Mouse (Mus musculus) lung, embryonic 14.5 days (tissue): ENCODE measurements at regions not wholly inside any gene's neighbourhood (a gene's known extent, or its start where the extent isn't known, plus 50 kb on each side); places are given as distances from the start of the nearest gene placed in this dataset.

Experiments used
- ATAC-seq: fragments of 200-750 bp; cut with Nextera tagmentation; 2 replicates; pipeline ENCODE4 v1.8.0; 2017; ENCODE audit warnings: mild to moderate bottlenecking, moderate TSS enrichment, moderate library complexity; ENCODE audit not compliant: insufficient read depth
- DNase-seq: peaks from one replicate; pipeline ENCODE4 v3.0.0-alpha.2; 2015
- H3K27ac ChIP-seq: fragments of 300-500 bp; sonication (generic); 2 replicates; pipeline ENCODE4 v1.5.1; 2014; ENCODE audit warnings: low read depth, mild to moderate bottlenecking, moderate library complexity
- H3K27me3 ChIP-seq: fragments of 300-500 bp; sonication (generic); 2 replicates; pipeline ENCODE4 v1.6.1; 2014; ENCODE audit warnings: low read length, control low read depth; ENCODE audit not compliant: insufficient read depth
- H3K36me3 ChIP-seq: fragments of 300-500 bp; sonication (generic); 2 replicates; pipeline ENCODE4 v1.6.1; 2014; ENCODE audit warnings: control low read depth; ENCODE audit not compliant: insufficient read depth
- H3K4me1 ChIP-seq: fragments of 300-500 bp; sonication (generic); 2 replicates; pipeline ENCODE4 v1.6.1; 2014; ENCODE audit warnings: antibody characterized with exemption, control low read depth; ENCODE audit not compliant: insufficient read depth
- H3K4me2 ChIP-seq: fragments of 300-500 bp; sonication (generic); 2 replicates; pipeline ENCODE4 v1.6.1; 2014; ENCODE audit warnings: mild to moderate bottlenecking
- H3K4me3 ChIP-seq: fragments of 300-500 bp; sonication (generic); 2 replicates; pipeline ENCODE4 v1.5.1; 2014; ENCODE audit warnings: low read depth, low read length
- H3K9ac ChIP-seq: fragments of 300-500 bp; sonication (generic); 2 replicates; pipeline ENCODE4 v1.6.1; 2014
- H3K9me3 ChIP-seq: fragments of 300-500 bp; sonication (generic); 2 replicates; pipeline ENCODE4 v1.6.1; 2016; ENCODE audit warnings: low read depth, low read length, control low read depth
- CTCF ChIP-seq: IDR thresholded peaks from 2 replicates; pipeline ENCODE4 v1.5.1; 2016; ENCODE audit warnings: antibody characterized with exemption, low read depth
- WGBS: fragments of 180-500 bp; shearing (Covaris S2); extraction: QIAGEN DNeasy Blood & Tissue Kit; methylation state at CpG from one replicate; pipeline ENCODE4 v1.1.7; 2014; 5-methylcytosine and 5-hydroxymethylcytosine counted together

- TF ChIP-seq CTCF: no peak
- Histone ChIP-seq H3K4me3 (no peak overlapping the region), H3K27me3 (no peaks in the 10 kb centered on the region), H3K36me3 (no peaks in the 10 kb centered on the region), H3K9me3 (no peaks in the 10 kb centered on the region), H3K4me1 (no peaks in the 10 kb centered on the region), H3K4me2 (no peak overlapping the region), H3K27ac (no peak overlapping the region), H3K9ac (no peak overlapping the region)
- no peak for DNase-seq
- no peak for ATAC-seq
- WGBS: 56% methylated on average over 10 of the region's 10 CpGs
Measured at GRCm38 (mm10) chr8:30946154-30947065, 2482.1 kb upstream of the 5930422O12Rik start.

- Histone ChIP-seq H3K9ac (no peak overlapping the region), H3K27ac (no peak overlapping the region), H3K4me2 (no peak overlapping the region), H3K9me3 (no peaks in the 10 kb centered on the region), H3K4me1 (no peaks in the 10 kb centered on the region), H3K27me3 (no peaks in the 10 kb centered on the region), H3K4me3 (no peak overlapping the region), H3K36me3 (no peaks in the 10 kb centered on the region)
- no peak for TF ChIP-seq CTCF
- ATAC-seq (no peak), DNase-seq (no peak)
Measured at GRCm38 (mm10) chr8:30952818-30953217, 2475.7 kb upstream of the 5930422O12Rik start.

DNA sequence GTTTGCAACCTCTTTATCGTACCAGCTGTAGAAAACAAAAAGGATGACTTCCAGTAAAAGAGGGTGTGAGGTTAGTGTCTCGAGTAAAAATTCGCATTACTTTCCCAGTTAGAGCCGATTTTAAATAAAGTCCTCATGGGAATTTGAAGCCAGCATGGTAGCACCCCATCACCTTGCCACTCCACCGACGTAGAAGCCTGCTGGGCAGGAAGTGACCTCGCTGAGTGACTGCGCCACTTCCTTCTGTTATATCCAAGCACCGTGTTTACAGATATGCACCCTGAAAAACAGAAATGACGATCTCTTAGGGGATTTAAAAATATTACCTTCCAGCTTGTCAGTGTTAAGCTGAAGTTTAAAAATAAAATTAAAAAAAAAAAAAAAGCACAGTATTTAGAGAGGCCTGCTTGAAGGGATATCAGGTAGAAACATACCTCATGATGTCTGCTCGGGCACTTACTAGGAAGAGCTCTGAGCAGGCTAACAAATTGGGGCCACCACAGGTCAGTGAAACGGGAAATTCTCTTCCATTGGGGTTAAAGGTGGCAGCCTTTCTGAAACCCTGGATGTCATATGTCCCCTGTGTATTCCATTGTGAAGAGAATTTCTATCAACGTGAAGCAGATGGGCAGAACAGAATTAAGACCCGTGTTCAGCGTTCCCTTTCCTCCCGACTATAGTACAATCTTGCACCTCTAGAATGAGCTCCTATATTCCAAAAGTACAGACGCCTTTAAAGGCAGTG lies 2468.9 kb upstream of the 5930422O12Rik start:
- ATAC-seq (no peak), DNase-seq (no peak)
- H3K27me3 ChIP-seq: no peaks in the 10 kb centered on the region
- H3K4me2 ChIP-seq: peak overlapping the region; percentile 56
- H3K36me3 ChIP-seq: no peaks in the 10 kb centered on the region
- no peaks in the 10 kb centered on the region for H3K9me3 ChIP-seq
- peak overlapping the region; percentile 14; the same call in 1 of the 2 replicates for H3K4me3 ChIP-seq
- no peak for TF ChIP-seq CTCF
- H3K9ac ChIP-seq: no peak overlapping the region
- no peak overlapping the region for H3K27ac ChIP-seq
- WGBS: 37% methylated on average over 17 of the region's 17 CpGs
- H3K4me1 ChIP-seq: no peaks in the 10 kb centered on the region

- Histone ChIP-seq H3K36me3 (no peaks in the 10 kb centered on the region), H3K27ac (no peak overlapping the region), H3K9ac (no peak overlapping the region), H3K4me3 (no peak overlapping the region), H3K9me3 (no peaks in the 10 kb centered on the region), H3K4me2 (no peak overlapping the region), H3K4me1 (no peaks in the 10 kb centered on the region), H3K27me3 (no peaks in the 10 kb centered on the region)
- TF ChIP-seq CTCF: no peak
- 60% methylated on average over 8 of the region's 8 CpGs for WGBS
- DNase-seq (no peak), ATAC-seq (no peak)
Measured at GRCm38 (mm10) chr8:30960486-30960885, 2468.0 kb upstream of the 5930422O12Rik start.

DNA sequence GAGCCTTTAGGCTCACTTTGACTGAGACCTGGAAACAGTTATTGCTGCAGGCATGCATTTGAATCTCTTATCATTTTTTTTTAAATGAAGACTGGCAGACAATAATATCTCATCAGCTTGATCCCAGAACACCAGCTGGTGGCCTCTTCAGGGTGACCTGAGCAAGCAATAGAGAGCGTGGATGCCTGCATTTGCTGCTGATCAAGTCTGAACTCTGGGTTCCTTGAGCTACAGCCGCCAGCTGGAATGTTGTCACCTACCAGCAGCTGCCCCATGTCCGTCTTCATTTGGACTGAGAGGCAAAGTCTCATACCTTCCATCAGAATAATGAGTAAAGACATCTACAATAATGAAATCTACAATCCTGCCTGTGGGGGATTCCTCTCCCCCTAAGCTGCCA lies 2466.3 kb upstream of the 5930422O12Rik start:
- WGBS: 50% methylated on average over 3 of the region's 3 CpGs
- no peak for TF ChIP-seq CTCF
- no peak overlapping the region for H3K4me3 ChIP-seq
- DNase-seq: no peak
- H3K36me3 ChIP-seq: no peaks in the 10 kb centered on the region
- H3K4me2 ChIP-seq: no peak overlapping the region
- no peaks in the 10 kb centered on the region for H3K9me3 ChIP-seq
- H3K9ac ChIP-seq: no peak overlapping the region
- ATAC-seq: no peak
- H3K27me3 ChIP-seq: no peaks in the 10 kb centered on the region
- H3K27ac ChIP-seq: no peak overlapping the region
- no peaks in the 10 kb centered on the region for H3K4me1 ChIP-seq

- TF ChIP-seq CTCF: no peak
- no peaks in the 10 kb centered on the region for H3K27me3 ChIP-seq
- H3K4me1 ChIP-seq: no peaks in the 10 kb centered on the region
- H3K36me3 ChIP-seq: no peaks in the 10 kb centered on the region
- H3K9ac ChIP-seq: no peak overlapping the region
- 68% methylated on average over 2 of the region's 2 CpGs for WGBS
- H3K9me3 ChIP-seq: no peaks in the 10 kb centered on the region
- DNase-seq (no peak), ATAC-seq (no peak)
- no peak overlapping the region for H3K4me2 ChIP-seq
- H3K4me3 ChIP-seq: no peak overlapping the region
- no peak overlapping the region for H3K27ac ChIP-seq
Measured at GRCm38 (mm10) chr8:30982814-30983213, 2445.7 kb upstream of the 5930422O12Rik start.

GRCm38 (mm10) chr8:30988051-30988450 lies 2440.5 kb upstream of the 5930422O12Rik start:
- TF ChIP-seq CTCF: no peak
- Histone ChIP-seq H3K9ac (no peak overlapping the region), H3K27me3 (no peaks in the 10 kb centered on the region), H3K4me2 (no peak overlapping the region), H3K27ac (no peak overlapping the region), H3K36me3 (no peaks in the 10 kb centered on the region), H3K4me1 (no peaks in the 10 kb centered on the region), H3K9me3 (no peaks in the 10 kb centered on the region), H3K4me3 (no peak overlapping the region)
- 74% methylated on average over 5 of the region's 5 CpGs for WGBS
- no peak for ATAC-seq
- DNase-seq: no peak
